Mouse (Mus musculus) thymus, adult 2 months (tissue): ENCODE results near the gene Il2.

Experiments
- CTCF ChIP-seq: fragments of 200-500 bp; IDR thresholded peaks from 2 replicates; pipeline ENCODE4 v1.5.1; 2012; ENCODE audit warnings: mild to moderate bottlenecking, control low read depth, low read length, moderate library complexity, borderline replicate concordance; ENCODE audit not compliant: control insufficient read depth, poor library complexity, insufficient read depth; ENCODE audit errors: extremely low read depth
- POLR2A ChIP-seq: fragments of 200-500 bp; IDR thresholded peaks from 2 replicates; pipeline ENCODE4 v1.6.1; 2012; ENCODE audit warnings: mild to moderate bottlenecking, low read length, control low read depth, moderate library complexity; ENCODE audit not compliant: control insufficient read depth, poor library complexity, insufficient read depth; ENCODE audit errors: extremely low read depth

DNA sequence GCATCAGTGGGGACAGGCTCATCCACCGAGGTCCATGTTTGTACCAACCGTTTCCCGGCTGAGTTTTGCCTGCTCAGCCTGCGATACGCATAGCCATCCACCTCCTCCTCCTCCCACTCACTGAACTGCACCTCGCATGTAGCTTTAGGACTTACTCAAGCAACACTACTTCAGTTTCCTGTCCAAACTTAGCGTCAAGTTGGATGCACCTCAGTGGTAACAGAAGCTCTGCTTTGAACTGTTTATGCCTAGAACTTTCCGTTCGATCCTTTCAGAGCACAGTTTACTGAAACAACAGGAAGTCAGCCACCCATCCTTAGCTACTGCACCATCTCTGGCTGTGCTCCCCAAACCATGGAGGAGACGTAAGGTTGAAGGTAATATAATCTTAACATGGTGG is 26.5 kb upstream of the Il2 start:
- no peak for TF ChIP-seq CTCF
- TF ChIP-seq POLR2A, result no peak
